Mouse (Mus musculus) forebrain, postnatal 0 days (tissue): Measurements from ENCODE around the gene G6pdx. TPM values are rescaled to one million over a fixed set of nuclear protein-coding genes. Genes with fewer than 3 reads are reported as not detected.
A peak's percentile ranks its signal among the peaks of the same experiment; 100 is the strongest.

ENCODE experiments used
- ATAC-seq: fragments of 200-750 bp; cut with Nextera tagmentation; 2 replicates; pipeline ENCODE4 v1.8.0; 2017; ENCODE audit warnings: mild to moderate bottlenecking, moderate library complexity
- DNase-seq: peaks from one replicate; pipeline ENCODE4 v3.0.0-alpha.2; 2015
- H3K27ac ChIP-seq: fragments of 300-500 bp; sonication (generic); 2 replicates; pipeline ENCODE4 v1.5.1; 2014; ENCODE audit warnings: low read depth, mild to moderate bottlenecking, antibody characterized with exemption, low read length, moderate library complexity, mixed read lengths
- H3K27me3 ChIP-seq: fragments of 300-500 bp; sonication (generic); 2 replicates; pipeline ENCODE4 v1.6.1; 2014; ENCODE audit warnings: mild to moderate bottlenecking, low read length, mixed read lengths; ENCODE audit not compliant: insufficient read depth
- H3K36me3 ChIP-seq: fragments of 300-500 bp; sonication (generic); 2 replicates; pipeline ENCODE4 v1.6.1; 2014; ENCODE audit warnings: mild to moderate bottlenecking, moderate library complexity; ENCODE audit not compliant: insufficient read depth
- H3K4me1 ChIP-seq: fragments of 300-500 bp; sonication (generic); 2 replicates; pipeline ENCODE4 v1.6.1; 2014; ENCODE audit warnings: antibody characterized with exemption; ENCODE audit not compliant: insufficient read depth
- H3K4me2 ChIP-seq: fragments of 300-500 bp; sonication (generic); 2 replicates; pipeline ENCODE4 v1.6.1; 2014; ENCODE audit warnings: low read depth, mild to moderate bottlenecking, moderate library complexity
- H3K4me3 ChIP-seq: fragments of 300-500 bp; sonication (generic); 2 replicates; pipeline ENCODE4 v1.5.1; 2014; ENCODE audit warnings: low read depth, low read length, mixed read lengths
- H3K9ac ChIP-seq: fragments of 300-500 bp; sonication (generic); 2 replicates; pipeline ENCODE4 v1.6.1; 2014; ENCODE audit warnings: mild to moderate bottlenecking
- H3K9me3 ChIP-seq: fragments of 300-500 bp; sonication (generic); 2 replicates; pipeline ENCODE4 v1.6.1; 2016; ENCODE audit warnings: low read length
- CTCF ChIP-seq: sonication (generic); IDR thresholded peaks from 2 replicates; pipeline ENCODE4 v1.5.1; 2016; ENCODE audit warnings: antibody characterized with exemption, control low read depth, low read depth
- WGBS: fragments of 180-500 bp; shearing (Covaris S2); extraction: QIAGEN DNeasy Blood & Tissue Kit; methylation state at CpG from one replicate; pipeline ENCODE4 v1.1.7; 2014; 5-methylcytosine and 5-hydroxymethylcytosine counted together
- polyA plus RNA-seq: library from polyadenylated mRNA; unstranded; fragments of >200 nt; fragmentation: Nextera tagmentation; extraction: Ambion mirVana; gene quantifications from 2 replicates; pipeline ENCODE4 v1.2.1, GENCODE M21; 2015
- total RNA-seq: library from RNA; depleted of rRNA; stranded (reverse); fragments of >200 nt; gene quantifications from 2 replicates; pipeline ENCODE4 v1.2.3, GENCODE M21; 2014

G6pdx gene
- total and polyA plus RNA-seq, 2 experiments from 2014 or later: 45.1 to 47.6 TPM

DNA sequence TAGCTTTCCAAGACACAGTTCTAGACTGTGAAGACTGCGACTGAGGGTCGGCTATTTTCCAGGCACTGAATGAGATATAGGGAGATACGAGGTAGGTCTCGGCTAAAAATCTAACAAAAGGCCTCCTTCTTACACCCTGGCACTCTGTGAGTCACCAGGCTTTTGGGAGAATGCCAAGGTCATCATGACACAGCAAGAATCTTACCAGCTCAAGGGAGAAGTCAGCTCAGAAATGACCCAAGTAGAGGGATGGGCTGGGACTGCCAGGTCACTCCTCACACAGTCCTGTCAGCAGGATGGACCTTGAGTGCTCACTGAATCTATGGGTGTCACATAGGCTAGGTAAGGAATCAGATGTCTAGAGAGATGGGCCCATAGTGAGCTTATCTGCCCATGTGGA is 3.8 kb downstream of the G6pdx start:
- 96% methylated on average over 4 of the region's 4 CpGs for WGBS
- Histone ChIP-seq H3K36me3 (no peaks in the 10 kb centered on the region), H3K4me3 (no peak overlapping the region), H3K4me1 (no peaks in the 10 kb centered on the region), H3K27ac (no peak overlapping the region), H3K9ac (no peak overlapping the region), H3K9me3 (no peaks in the 10 kb centered on the region), H3K4me2 (no peak overlapping the region), H3K27me3 (no peaks in the 10 kb centered on the region)
- no peak for ATAC-seq
- TF ChIP-seq CTCF: no peak
- DNase-seq: no peak

- Histone ChIP-seq H3K9ac (no peak overlapping the region), H3K4me2 (no peak overlapping the region), H3K27ac (no peak overlapping the region), H3K27me3 (no peaks in the 10 kb centered on the region), H3K4me3 (no peak overlapping the region), H3K36me3 (no peaks in the 10 kb centered on the region), H3K9me3 (no peaks in the 10 kb centered on the region), H3K4me1 (no peaks in the 10 kb centered on the region)
- no peak for TF ChIP-seq CTCF
- ATAC-seq (no peak), DNase-seq (no peak)
Measured at GRCm38 (mm10) chrX:74424443-74424842, 4.6 kb downstream of the G6pdx start.

GRCm38 (mm10) chrX:74413377-74413776 is 15.6 kb downstream of the G6pdx start:
- DNase-seq (peak; percentile 86), ATAC-seq (peak; percentile 96)
- Histone ChIP-seq H3K4me2 (no peak overlapping the region), H3K4me3 (no peak overlapping the region), H3K27me3 (no peaks in the 10 kb centered on the region), H3K36me3 (0 out of 2 replicates have a peak, but pooled peaks cover 5% of the 10 kb centered on the region), H3K9me3 (no peaks in the 10 kb centered on the region), H3K27ac (no peak overlapping the region), H3K4me1 (no peaks in the 10 kb centered on the region), H3K9ac (no peak overlapping the region)
- TF ChIP-seq CTCF: peak; percentile 96

GRCm38 (mm10) chrX:74408340-74408739 is 20.7 kb downstream of the G6pdx start:
- no peak for DNase-seq
- no peak for ATAC-seq
- H3K9me3 ChIP-seq: no peaks in the 10 kb centered on the region
- H3K27me3 ChIP-seq: no peaks in the 10 kb centered on the region
- H3K36me3 ChIP-seq: 0 out of 2 replicates have a peak, but pooled peaks cover 5% of the 10 kb centered on the region
- H3K27ac ChIP-seq: no peak overlapping the region
- no peak overlapping the region for H3K4me3 ChIP-seq
- H3K9ac ChIP-seq: no peak overlapping the region
- 49% methylated on average over 2 of the region's 2 CpGs for WGBS
- TF ChIP-seq CTCF: no peak
- no peak overlapping the region for H3K4me2 ChIP-seq
- H3K4me1 ChIP-seq: no peaks in the 10 kb centered on the region

DNA sequence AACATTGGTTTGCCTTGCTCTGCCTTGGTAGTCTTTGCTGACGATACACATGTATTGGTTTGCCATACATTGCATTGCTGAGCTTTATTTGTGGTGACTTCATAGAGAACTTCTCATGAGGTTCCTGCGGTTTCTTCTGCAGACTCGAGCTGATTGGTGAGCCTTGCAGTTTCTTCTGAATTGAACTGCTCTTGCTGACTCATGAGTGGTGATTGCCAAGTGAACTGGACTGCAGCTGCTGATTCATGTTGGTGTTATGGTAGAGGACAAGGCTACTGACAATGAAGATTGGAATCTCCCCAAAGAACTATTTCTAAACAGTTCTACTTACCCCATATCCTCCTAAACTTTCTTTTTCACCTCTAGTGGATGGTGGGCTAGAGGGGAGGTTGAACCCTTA is 28.9 kb downstream of the G6pdx start:
- H3K36me3 ChIP-seq: no peaks in the 10 kb centered on the region
- DNase-seq (no peak), ATAC-seq (no peak)
- H3K27ac ChIP-seq: no peak overlapping the region
- WGBS: 79% methylated on average over 3 of the region's 3 CpGs
- H3K9me3 ChIP-seq: no peaks in the 10 kb centered on the region
- H3K4me2 ChIP-seq: no peak overlapping the region
- no peak overlapping the region for H3K4me3 ChIP-seq
- no peak overlapping the region for H3K9ac ChIP-seq
- no peaks in the 10 kb centered on the region for H3K27me3 ChIP-seq
- H3K4me1 ChIP-seq: no peaks in the 10 kb centered on the region
- TF ChIP-seq CTCF: no peak

DNA sequence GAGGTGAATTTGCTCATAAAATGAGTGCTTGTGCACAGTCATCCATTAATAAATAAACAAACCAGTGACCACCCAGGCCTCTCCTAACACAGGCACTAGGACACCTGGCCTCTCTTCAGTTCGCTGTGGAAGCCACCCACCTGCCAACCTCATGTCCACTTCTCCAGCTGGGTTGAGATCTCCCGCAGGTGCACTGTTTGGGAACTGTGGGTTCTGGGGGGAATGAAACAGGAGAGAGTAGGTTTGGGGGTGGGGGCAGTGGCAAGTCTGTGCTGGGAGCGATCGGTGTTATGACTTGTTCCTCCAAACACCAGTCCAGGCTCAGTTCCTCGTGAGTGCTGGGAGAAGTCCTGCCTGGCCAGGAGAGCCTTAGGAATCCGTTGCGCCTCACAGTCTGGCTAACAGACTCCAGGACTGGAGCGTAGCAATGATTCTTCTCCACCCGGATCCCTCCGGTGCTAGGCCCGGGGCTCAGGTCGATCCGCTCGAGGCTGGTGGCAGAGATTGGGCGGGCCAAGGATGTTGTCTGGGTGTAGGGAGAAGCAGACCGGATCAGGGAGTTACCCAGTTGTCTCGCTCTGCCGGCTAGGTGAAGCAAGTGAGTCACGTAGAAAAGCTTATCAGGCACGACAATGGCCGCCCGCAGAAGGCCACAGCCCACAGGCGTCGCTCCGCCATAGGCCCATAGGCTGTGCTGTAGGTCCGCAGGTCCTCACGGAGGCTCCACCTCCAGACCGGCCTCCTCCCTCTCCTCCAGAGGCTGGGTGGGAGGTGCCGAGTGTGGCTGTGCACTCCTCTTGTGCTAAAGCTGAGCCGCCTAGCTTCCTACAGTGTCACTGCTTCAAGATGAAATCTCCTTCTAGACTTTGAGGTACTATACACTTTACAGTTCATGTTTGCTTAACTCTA is 36.2 kb downstream of the G6pdx start, which contains the start of the genes Fam3a and Ikbkg:
TSS of gene Fam3a (minus strand) at position 738 of the 909 bp plus-strand sequence.
TSS of gene Ikbkg (plus strand) at position 756 of the 909 bp plus-strand sequence.
- Histone ChIP-seq H3K36me3 (no peaks in the 10 kb centered on the region), H3K9me3 (no peaks in the 10 kb centered on the region), H3K4me1 (0 out of 2 replicates have a peak, but pooled peaks cover 4% of the 10 kb centered on the region), H3K9ac (peak within 1 kb of the TSS; percentile 75), H3K4me2 (peak within 1 kb of the TSS; percentile 57), H3K27ac (peak within 1 kb of the TSS; percentile 90), H3K4me3 (peak within 1 kb of the TSS; percentile 48), H3K27me3 (no peaks in the 10 kb centered on the region)
- ATAC-seq (peak; percentile 100), DNase-seq (peak; percentile 84)
- TF ChIP-seq CTCF: peak; percentile 67
- WGBS: 27% methylated on average over 30 of the region's 30 CpGs

GRCm38 (mm10) chrX:74388153-74388552 is 40.8 kb downstream of the G6pdx start:
- Histone ChIP-seq H3K4me3 (no peak overlapping the region), H3K36me3 (no peaks in the 10 kb centered on the region), H3K27me3 (no peaks in the 10 kb centered on the region), H3K27ac (no peak overlapping the region), H3K4me1 (0 out of 2 replicates have a peak, but pooled peaks cover 4% of the 10 kb centered on the region), H3K4me2 (no peak overlapping the region), H3K9ac (no peak overlapping the region), H3K9me3 (no peaks in the 10 kb centered on the region)
- ATAC-seq: no peak
- TF ChIP-seq CTCF: no peak
- DNase-seq: no peak
